Mouse (Mus musculus): ENCODE measurements around the gene Gm4792. TPM values are rescaled to one million over a fixed set of nuclear protein-coding genes. Genes with fewer than 3 reads are reported as not detected.

Gene Gm4792
- polyA plus RNA-seq, 1 experiment from 2014 or later = 0.19 TPM

DNA sequence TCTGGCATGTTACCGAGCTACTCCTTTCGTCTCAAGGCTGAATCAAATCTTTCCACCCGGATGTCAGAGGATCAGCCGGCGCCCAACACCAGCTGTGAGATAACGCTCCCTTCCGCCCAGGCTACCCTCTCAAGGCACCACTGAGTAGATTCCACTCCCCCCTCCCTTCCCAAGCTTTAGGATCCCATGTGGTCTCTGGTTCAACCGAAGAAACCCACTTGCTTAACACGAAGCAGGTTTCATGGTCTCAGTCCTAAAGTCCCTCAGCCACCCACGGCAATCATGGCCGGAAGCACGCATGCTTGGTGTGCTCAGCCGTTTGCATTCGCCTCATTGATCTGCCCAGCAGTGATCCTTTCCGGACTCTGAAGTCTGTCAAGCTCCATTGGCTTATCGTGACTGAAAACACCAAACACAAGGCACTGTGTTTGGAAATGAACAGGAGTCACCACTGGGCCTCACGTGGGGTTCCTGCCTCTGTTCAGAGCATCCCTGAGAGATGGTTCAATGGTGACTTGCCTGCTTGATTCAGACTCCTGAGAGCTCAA, 45.2 kb downstream of the Gm4792 start:
- whole genome bisulfite sequencing = 86% methylated on average over 17 of the region's 17 CpGs

DNA sequence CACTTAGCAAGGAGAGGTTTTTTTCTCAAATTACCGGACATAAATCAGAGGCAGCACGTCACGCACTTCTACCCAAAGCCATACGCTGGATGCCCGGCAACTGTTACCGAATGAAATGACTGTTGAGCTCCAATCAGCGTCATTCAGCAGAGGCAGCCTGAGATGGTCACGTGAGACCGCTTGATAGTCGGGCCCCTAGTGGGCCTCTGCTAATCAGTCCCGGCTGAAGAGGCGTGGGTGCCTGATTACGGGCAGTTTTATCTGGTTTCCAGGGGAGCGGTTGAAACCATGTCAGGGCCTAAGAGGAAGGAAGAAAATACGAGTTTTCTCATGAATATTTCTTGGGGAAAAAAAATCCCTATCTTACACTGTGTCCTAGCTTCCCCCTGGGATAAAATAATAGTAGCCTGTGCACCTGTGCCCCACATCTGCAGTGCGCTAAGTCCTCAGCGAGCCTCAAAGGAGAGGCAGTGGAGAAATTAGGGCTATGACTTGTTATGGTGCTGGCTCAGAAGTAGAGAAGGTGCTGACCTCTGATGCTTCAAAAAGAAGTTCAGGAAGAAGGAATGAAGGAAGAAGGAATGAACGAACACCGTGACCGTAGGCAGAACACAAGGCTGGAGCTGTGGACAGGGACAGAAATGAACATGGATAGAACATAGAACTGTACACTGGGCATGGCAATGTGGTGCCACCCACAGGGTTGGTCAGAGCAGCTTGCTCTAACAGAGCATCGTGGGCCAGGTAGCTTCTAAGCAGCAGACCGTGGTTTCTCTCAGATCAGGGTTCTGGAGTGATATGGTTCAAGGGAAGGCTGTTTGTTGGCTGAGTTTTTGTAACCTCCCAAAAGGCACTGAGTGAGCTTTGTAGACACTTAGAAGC, 48.7 kb downstream of the Gm4792 start:
- WGBS = 62% methylated on average over 22 of the region's 22 CpGs
- H3K4me3 ChIP-seq = no peak overlapping the region
- no peaks in the 10 kb centered on the region for H3K36me3 ChIP-seq (replicated peaks)
- H3K27ac ChIP-seq = no peak overlapping the region
- no peaks in the 10 kb centered on the region for H3K9me3 ChIP-seq
- H3K27me3 ChIP-seq (ENCODE audit: poor library complexity, severe bottlenecking) = no peaks in the 10 kb centered on the region; the same call in 1 of the 2 replicates
- H3K4me1 ChIP-seq = peaks cover 13% of the 10 kb centered on the region
- DNase-seq (ENCODE audit: extremely low spot score, low spot score) = peak; percentile 27

More for the DNA sequence above, 45.2 kb downstream of the Gm4792 start:
- Histone ChIP-seq H3K4me3 (no peak overlapping the region), H3K9me3 (no peaks in the 10 kb centered on the region), H3K27ac (no peak overlapping the region), H3K36me3 (replicated peaks) (no peaks in the 10 kb centered on the region), H3K27me3 (ENCODE audit: poor library complexity, severe bottlenecking) (no peaks in the 10 kb centered on the region; the same call in 1 of the 2 replicates), H3K4me1 (peaks cover 13% of the 10 kb centered on the region)
- DNase-seq (ENCODE audit: extremely low spot score, low spot score) = no peak

DNA sequence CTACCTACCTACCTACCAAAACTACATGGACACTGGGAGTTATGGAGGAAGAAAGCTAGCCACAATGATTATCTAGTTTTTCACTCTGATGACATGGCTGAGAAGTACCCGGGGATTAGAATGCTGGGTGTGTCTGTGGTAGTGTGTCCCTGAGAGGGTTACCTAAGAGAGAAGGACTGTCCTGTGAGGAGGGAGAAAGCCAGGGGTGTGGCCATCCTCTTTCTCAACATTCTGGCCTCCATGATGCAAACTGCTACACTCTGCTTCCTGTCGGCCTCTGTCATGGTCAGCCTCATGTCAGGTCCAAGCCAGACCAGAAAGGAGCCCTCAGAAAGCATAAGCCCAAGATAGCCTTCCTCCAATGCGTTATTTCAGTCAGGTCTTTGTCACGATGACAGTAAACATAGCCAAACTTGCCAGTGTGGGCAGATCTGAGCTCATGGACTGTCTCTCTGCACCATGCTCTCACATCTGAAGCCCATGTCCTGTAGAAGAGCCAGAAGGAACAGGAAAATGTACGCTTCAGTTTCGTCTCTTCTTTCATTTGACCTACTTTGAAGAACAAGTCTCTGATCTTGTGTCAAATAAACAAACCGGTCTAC, 50.7 kb downstream of the Gm4792 start:
- no peak for DNase-seq (ENCODE audit: extremely low spot score, low spot score)
- 89% methylated on average over 7 of the region's 7 CpGs for WGBS
- Histone ChIP-seq H3K36me3 (replicated peaks) (no peaks in the 10 kb centered on the region), H3K4me1 (peaks cover 13% of the 10 kb centered on the region), H3K9me3 (no peaks in the 10 kb centered on the region), H3K27me3 (ENCODE audit: poor library complexity, severe bottlenecking) (no peaks in the 10 kb centered on the region; the same call in 1 of the 2 replicates), H3K27ac (no peak overlapping the region), H3K4me3 (no peak overlapping the region)

Other genes starting within 250 kb of the Gm4792 start
- gene Nr2c1, start 150.7 kb downstream of the Gm4792 start, polyA plus RNA-seq (2016; fragmentation: Nextera tagmentation; extraction: Ambion mirVana) = 11.0 and 11.3 TPM in 2 replicates
- 575 and 590 TPM in 2 replicates for gene Ndufa12, start 100.0 kb downstream of the Gm4792 start, polyA plus RNA-seq (2016; fragmentation: Nextera tagmentation; extraction: Ambion mirVana)
- gene Tmcc3, start 13.2 kb upstream of the Gm4792 start, polyA plus RNA-seq (2016; fragmentation: Nextera tagmentation; extraction: Ambion mirVana) = 2.0 and 2.3 TPM in 2 replicates

All from forebrain, embryonic 10.5 days (tissue).